Mouse (Mus musculus) retina, postnatal 1 day (tissue): Measurements from ENCODE around the gene Ttc3.
"Not testable (repeated sequence)": the region's sequence is repeated elsewhere in the genome, so short reads cannot be mapped to it uniquely, and the experiment has no call there.

Experiments
- DNase-seq: peaks from one replicate; pipeline ENCODE4 v3.0.0-alpha.2; 2012

The Ttc3 gene

DNA sequence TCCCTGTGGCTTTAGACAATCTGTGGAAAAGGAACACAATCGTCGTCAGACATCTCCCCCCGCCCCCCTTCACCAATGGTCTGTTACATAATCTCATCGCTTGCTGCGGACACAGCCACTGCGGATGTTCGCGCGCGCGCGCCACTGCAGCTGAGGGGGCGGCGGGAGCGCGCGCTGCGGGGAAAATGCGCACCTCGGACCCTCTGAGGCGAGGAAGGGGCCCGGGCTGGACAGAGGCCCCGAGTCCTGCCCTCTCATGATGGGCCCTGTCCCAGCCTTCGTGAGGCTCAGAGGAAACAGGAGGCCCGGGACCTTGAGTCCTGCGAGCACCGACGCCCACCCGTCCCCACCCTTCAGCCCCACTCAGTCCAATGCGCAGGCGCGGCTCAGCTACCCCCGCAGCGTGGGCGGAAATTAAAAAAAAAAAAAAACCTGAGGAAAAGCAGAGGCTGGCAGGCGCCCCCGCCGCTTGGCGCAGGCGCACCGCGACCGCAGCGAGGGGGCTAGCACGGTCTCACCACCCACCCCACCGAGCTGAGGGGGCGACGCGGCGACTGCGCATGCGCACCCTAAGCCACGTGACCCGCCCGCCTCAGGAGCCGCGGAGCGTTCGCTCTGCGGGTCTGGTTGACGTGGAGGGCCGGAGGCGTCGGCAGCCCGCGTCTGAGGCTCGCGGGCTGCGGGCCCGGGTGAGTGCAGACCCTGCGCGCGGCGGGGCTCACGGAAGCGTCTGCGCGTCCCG lies at the start of gene Ttc3:
TSS of gene Ttc3 (plus strand) at position 446 of the 742 bp plus-strand sequence.
- peak; percentile 98 for DNase-seq

GRCm38 (mm10) chr16:94323681-94324080 lies 46.7 kb upstream of the Ttc3 start:
- no peak for DNase-seq

DNA sequence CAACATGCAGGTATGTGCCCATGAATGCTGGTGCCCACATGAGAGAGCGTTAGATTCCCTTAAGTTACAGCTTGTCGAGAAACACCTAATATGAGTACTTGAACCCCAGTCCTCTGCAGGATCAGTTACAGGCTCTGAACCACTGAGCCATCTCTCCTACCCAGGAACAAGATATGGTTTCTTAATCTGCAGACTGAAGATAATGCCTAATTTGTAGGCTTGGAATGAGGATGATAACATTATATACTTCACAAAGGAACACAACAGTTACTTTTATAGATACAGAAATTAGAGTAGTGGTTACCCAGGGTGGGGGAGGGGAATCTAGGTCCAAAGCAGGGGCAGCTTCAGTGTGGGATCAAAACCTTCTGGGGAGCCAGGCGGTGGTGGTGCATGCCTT lies 44.4 kb upstream of the Ttc3 start:
- no peak for DNase-seq

DNA sequence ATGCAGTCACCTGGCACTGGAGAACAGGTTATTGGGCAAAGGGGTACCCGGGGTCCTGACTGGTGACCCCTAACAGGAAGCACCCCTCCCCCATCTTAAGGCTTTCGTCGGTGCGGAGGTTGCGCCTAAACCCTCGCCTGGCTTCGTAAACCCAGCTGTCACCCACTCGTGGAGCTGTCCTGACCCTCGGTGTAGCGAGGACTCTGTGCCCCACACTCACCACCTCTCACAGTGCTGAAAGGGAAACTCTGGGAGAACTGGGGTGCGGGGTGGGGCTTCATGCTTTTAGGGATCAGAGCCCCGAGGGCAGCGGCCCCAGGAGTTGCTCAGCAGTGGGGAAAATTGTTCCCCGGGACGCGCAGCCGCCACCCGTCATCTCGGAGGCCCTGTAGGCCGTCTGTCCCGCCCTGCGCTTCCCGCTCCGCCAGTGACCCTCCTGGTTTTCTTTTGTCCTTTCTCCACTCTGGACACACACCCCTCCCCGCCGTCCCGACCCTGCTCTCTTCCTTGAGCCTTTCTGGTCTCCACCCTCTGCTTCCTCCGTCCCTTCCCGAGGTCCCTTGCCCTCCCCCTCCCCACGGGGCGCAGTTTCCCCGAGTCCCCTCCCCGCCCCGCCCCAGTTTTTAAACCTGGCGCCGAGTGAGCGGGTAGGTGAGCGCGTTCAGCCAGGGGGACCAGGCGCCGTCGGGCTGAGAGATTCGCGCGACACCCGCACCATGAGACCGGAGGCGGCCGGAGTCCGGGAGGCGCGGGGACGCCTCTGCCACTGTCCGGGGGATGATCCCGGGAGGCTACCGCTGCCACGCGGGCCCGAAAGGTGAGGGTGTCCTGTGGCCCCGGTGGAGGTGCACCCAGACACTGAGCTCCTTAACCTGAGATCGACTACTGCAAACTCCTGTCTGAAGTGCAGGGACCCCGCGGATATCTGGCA lies 42.4 kb upstream of the Ttc3 start, which contains the start of gene Ripply3:
TSS of gene Ripply3 (plus strand) at position 640 of the 931 bp plus-strand sequence.
- peak; percentile 77 for DNase-seq

DNA sequence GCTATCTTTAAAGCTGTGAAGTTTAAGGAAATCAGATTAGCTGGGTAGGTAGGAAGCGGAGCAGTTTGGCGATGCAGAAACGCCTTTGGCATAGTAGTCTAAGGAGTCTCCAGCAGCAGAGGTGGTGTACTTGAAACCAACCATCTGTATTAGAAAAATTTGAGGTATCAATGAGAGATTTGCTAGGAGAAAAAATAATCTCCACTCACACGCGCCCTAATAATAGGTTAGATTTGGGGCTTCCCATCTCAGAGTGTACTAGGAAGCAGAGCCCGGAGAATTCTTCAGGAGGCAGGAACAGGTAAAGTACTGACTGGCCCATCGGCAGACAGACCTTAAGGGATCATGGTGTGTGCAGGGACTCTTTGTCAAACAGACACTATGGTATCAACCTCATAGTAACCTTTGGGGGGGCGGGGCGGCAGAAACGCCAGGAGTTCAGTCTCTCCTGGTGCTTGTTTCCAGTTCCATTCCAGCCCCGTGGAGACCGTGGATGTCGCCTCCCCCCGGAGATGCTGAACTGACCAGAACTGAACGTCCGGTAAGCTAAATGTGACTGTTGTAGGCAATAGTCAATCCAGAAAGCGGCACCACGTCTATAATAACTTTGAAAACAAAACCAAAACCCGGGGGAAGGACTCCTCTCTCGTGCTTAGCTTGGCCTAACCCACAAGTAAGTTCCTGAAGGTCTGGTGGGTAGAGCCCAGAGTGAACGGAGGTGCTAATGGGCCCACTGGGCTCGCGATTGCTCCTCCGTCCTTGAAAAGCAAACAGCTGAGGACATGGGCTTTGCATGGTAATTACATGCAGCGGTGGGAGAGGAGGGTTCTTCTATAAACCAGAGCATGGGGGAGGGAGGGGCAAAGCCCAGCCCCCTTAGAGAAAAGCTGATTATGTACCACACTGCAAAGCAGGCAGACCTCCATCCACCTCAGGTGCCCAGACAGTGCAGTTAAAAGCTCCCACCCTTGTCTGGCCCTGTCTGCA lies 41.2 kb upstream of the Ttc3 start:
- DNase-seq, result peak; percentile 77

GRCm38 (mm10) chr16:94330429-94330828 lies 40.0 kb upstream of the Ttc3 start:
- DNase-seq, result peak; percentile 76

DNA sequence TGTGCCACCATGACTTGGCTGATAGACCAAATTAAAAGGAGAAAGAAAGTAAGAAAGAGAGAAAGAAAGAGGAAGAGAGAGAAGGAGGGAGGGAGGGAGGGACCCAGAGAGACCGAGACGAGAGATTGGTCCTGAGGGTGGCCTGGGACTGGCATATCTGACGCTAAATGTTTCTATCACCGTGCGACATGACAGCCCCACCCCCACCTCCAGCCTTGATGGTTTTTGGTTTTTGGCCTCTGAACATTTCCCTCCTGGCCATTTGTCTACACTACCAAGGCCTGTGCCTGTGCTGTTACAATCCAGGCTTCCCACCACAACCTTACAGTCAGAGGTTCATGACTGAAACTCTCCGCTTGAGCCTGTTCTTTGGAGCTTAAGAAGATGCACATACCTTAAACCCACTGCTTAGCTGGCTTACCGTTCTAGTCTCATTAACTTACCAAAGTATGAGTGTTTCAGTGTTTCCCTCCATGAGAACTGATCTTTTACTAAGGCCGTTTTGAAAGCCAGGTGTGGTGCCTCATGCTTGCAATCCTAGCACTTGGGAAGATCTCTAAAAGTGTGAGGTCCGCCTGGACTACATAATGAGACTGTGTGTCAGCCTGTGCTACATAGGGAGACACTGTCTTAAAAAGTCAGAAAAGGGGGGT lies 39.1 kb upstream of the Ttc3 start:
- no peak for DNase-seq

- DNase-seq, result peak; percentile 63
These were observed 38.5 kb upstream of the Ttc3 start for GRCm38 (mm10) chr16:94331886-94332252.

DNA sequence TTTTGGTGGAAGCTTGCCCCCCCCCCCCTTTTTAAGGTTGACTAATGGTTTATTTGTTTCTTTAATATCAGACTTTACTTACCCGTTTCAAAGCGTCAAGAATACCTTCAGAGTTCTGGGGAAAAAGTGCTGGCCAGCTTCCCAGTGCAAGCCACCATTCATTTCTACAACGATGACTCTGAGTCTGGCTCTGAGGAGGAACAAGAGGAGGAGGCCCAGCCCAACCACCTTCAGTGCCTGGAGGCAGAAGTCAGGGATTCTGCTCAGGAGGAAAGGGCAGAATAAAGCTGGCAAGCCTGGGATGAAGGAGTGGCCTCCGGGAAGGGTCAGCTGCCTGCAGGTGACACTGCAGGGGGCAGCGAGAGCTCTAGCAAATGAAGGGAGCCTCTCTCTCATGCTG lies 34.8 kb upstream of the Ttc3 start:
- no peak for DNase-seq

DNA sequence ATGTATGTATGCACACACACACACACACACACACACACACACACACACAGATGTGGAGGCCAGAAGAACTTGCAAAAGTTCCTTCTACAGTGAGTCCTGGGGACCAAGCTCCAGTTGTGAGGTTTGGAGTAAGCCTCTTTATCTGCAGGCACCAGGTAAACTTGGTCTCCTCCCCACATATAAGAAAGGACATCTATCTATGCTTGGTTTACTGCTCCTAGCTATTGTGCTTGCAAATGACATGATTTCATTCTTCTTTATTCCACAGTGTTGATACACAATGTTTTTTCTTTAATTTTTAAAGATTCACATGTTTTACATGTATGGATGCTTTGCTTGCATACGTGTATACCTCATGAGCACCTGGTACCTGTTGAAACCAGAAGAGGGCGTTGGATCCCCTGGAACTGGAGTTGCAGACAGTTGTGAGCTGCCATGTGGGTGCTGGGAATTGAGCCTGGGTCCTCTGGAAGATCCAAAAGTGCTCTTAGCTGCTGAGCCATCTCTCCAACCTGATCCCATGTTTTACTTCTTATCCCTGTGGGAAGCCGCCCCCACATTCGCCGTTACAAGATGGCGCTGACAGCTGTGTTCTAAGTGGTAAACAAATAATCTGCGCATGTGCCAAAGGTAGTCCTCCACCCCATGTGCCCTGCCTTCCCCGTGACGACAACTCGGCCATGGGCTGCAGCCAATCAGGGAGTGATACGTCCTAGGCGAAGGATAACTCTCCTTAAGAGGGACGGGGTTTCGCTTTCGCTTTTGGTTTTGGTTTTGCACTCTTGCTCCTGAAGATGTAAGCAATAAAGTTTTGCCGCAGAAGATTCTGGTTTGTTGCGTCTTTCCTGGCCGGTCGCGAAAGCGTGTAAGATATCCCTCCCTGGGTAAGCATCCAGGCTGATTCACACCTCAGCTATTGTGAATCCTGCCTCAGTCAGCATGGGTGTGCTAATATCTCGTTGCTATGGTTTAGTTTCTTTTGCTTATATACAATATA lies 31.0 kb upstream of the Ttc3 start:
- not testable (repeated sequence) for DNase-seq

DNA sequence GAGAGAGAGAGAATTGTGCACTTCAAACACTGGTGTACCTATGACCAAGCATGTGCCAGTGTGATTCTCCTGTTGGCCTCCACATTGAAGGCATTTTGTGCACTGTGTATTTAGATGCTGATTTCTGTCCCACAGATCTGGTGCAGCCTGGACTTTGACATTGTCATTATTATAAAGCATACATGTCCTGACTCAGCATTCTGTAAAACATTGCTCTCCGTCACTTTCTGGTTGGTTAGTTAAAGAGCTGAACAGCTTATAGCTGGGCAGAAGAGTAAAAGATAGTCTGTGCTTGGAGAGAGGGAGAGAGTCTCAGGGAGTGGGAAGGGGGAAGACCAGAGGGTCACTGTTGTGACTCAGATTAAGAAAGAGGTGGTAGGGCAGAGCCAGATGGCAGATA lies 24.7 kb upstream of the Ttc3 start:
- DNase-seq, result no peak

GRCm38 (mm10) chr16:94347080-94347731 lies 23.2 kb upstream of the Ttc3 start:
- no peak for DNase-seq

- no peak for DNase-seq
These were observed 21.6 kb upstream of the Ttc3 start for GRCm38 (mm10) chr16:94348779-94349178.

DNA sequence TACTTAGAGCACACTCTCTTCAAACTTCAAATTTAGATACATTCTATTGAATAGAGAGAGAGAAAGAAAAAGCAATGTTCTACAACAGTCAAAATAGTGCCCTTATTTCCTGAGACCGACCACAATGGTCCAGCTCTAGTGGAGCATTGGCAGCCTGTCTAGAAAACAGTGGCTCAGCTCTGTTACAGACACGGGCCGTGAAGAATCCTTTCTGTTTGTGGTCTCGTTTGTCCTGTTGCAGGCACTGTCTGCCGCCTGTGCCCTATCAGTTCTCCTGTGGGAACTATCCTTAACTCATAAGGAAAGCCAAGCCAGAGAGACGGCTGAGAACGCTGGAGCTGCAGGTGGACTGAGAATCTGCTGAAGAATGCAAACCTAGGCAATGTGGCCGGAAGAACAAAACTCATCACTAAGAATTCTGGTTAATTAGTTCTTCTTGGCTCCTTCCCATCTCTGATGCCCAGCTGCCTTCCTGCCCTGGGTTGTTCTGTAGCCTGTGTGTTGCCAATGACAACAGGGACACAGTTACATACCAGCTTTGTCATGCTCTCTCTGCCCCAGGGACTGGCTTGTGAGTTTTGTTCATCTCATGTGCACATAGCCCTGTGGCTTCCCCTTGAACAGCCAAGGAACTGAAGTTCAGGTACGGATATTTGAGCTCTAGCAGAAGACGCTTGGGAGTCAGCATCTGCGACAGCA lies 20.7 kb upstream of the Ttc3 start:
- DNase-seq, result peak; percentile 71

GRCm38 (mm10) chr16:94350287-94350677 lies 20.1 kb upstream of the Ttc3 start:
- no peak for DNase-seq

- DNase-seq, result peak; percentile 26
These were observed 16.0 kb upstream of the Ttc3 start for GRCm38 (mm10) chr16:94354450-94354849.

- DNase-seq, result no peak
These were observed 14.4 kb upstream of the Ttc3 start for GRCm38 (mm10) chr16:94356046-94356445.

DNA sequence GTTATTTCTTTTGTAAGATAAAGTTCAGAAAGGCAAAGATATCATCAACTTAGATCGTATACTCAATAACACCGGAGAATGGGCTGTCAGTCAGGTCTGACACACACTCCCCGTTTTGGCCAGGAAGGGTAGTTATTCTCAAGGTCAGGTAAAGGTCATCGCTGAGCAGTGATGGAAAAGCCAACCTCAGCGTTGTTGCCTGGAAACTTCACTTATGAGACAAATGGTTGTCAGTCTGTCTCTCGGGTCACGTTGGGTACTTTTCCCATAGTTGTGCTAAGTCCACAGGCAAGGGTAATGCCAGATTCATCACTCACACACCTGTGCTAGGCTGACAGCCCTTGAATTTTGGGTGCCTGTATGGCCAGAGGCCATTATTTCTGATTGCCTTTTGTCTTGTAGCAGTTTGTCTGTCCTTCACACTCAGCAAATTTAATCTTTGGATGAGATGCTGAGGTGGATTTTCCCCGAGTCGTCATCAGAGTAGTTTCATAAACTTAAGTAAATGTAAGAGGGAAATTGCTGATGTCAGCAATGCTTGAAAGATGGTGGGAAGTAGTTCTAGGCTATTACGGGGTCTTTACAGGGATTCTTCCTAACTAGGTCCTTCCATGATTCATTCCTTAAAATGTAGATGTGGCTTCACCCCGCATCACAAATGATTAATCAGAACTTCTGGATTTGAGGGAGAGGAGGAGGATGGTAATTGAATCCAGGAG lies 13.5 kb upstream of the Ttc3 start:
- no peak for DNase-seq

- no peak for DNase-seq
These were observed 12.3 kb upstream of the Ttc3 start for GRCm38 (mm10) chr16:94358091-94358490.
